Comparison of ENCODE assay signal across 10 mouse cellular contexts in genomic region chr6:128122127-128122526, GRCm38 (mm10). TPM values are rescaled to one million over a fixed set of nuclear protein-coding genes. Genes with fewer than 3 reads are reported as not detected.
DNase-seq lines count a peak whose midpoint lies in the region; ATAC-seq and TF ChIP-seq lines count a peak whose summit lies in the region.
"Had no signal": no experiment of that assay in that cellular context is flagged by ENCODE, and none has a peak within 500 bp of the region (broad histone marks: within the 10 kb centered on the region; RNA-seq: fewer than 3 reads in every experiment).

No protein-coding gene starts in this region.

- no peak for TF ChIP-seq CTCF in left cerebral cortex, adult 2 months (IDR thresholded peaks at IDR 0.05)

- DNase-seq in heart, adult 11 months: peak; percentile 93
- DNase-seq in heart, adult 9 months (ENCODE audit: low spot score in 2 of 2): no peak
- no peak for DNase-seq in left cerebral cortex, adult 2 months (ENCODE audit: extremely low spot score in 1 of 2, low spot score in 2 of 2)
- no peak for DNase-seq in left cerebral cortex, postnatal 10 days (ENCODE audit: extremely low spot score in 1 of 2, low spot score in 2 of 2)
- DNase-seq in lung, postnatal 10 days: peak; percentile 40
- DNase-seq in urinary bladder, postnatal 10 days (ENCODE audit: low spot score): no peak
- no peak for DNase-seq in layer of hippocampus, postnatal 14 days (ENCODE audit: low spot score in 2 of 2)
- DNase-seq: retina, postnatal 1 day had no signal

- peaks cover 22% of the 10 kb centered on the region for H3K4me1 ChIP-seq in embryonic facial prominence, embryonic 12.5 days

- peak overlapping the region; percentile 75 for H3K27ac ChIP-seq in left cerebral cortex, adult 2 months
- peak overlapping the region; percentile 38; the same call in 1 of the 2 replicates for H3K27ac ChIP-seq in embryonic facial prominence, embryonic 12.5 days

- 58% methylated on average over 5 of the region's 5 CpGs for WGBS in embryonic facial prominence, embryonic 12.5 days

- H3K36me3 ChIP-seq in embryonic facial prominence, embryonic 12.5 days: no peaks in the 10 kb centered on the region

- no peak overlapping the region for H3K4me2 ChIP-seq in embryonic facial prominence, embryonic 12.5 days (replicated peaks)
- H3K4me2 ChIP-seq: liver, embryonic 11.5 days had no signal

- no peak overlapping the region for H3K4me3 ChIP-seq in left cerebral cortex, adult 2 months
- H3K4me3 ChIP-seq in embryonic facial prominence, embryonic 12.5 days: no peak overlapping the region

- no peaks in the 10 kb centered on the region for H3K27me3 ChIP-seq in embryonic facial prominence, embryonic 12.5 days

- H3K9ac ChIP-seq in embryonic facial prominence, embryonic 12.5 days: no peak overlapping the region

- intact Hi-C loops in left cerebral cortex, adult 2 months (cut with DNase I): no loop called here
- intact Hi-C loops in left cerebral cortex, postnatal 10 days (cut with DNase I): no loop called here

- ATAC-seq in embryonic facial prominence, embryonic 12.5 days (ENCODE audit: insufficient number of reproducible peaks, insufficient read depth, low FRiP score, low TSS enrichment): no peak

- H3K9me3 ChIP-seq in embryonic facial prominence, embryonic 12.5 days: no peaks in the 10 kb centered on the region

RNA-seq across cellular contexts. Expression of gene Tspan9, which starts 21.3 kb away (rescaled TPM):
- 10 to 100 TPM; 53.0 to 57.6 TPM for total RNA-seq in left cerebral cortex, adult 2 months (2021)
- total RNA-seq in left cerebral cortex, postnatal 10 days (2021): 10 to 100 TPM; 84.7 to 89.1 TPM
- 108 and 110 TPM in 2 replicates for polyA plus RNA-seq in embryonic facial prominence, embryonic 12.5 days (2016; fragmentation: Nextera tagmentation; extraction: Ambion mirVana)
- 10 to 100 TPM; 62.9 to 72.9 TPM for total RNA-seq in layer of hippocampus, postnatal 14 days (2021)

Comparison
In these comparisons a context has a peak if more than half of its experiments do, and no peak if none do; other contexts are left out.
1. DNase-seq: peak in heart, adult 11 months (single experiment) and lung, postnatal 10 days (single experiment); none in heart, adult 9 months (0 of 2), left cerebral cortex, adult 2 months (0 of 2), left cerebral cortex, postnatal 10 days (0 of 2), urinary bladder, postnatal 10 days (single experiment) and layer of hippocampus, postnatal 14 days (0 of 2).